Mouse (Mus musculus): Measurements from ENCODE around the gene Kidins220.

The Kidins220 gene

DNA sequence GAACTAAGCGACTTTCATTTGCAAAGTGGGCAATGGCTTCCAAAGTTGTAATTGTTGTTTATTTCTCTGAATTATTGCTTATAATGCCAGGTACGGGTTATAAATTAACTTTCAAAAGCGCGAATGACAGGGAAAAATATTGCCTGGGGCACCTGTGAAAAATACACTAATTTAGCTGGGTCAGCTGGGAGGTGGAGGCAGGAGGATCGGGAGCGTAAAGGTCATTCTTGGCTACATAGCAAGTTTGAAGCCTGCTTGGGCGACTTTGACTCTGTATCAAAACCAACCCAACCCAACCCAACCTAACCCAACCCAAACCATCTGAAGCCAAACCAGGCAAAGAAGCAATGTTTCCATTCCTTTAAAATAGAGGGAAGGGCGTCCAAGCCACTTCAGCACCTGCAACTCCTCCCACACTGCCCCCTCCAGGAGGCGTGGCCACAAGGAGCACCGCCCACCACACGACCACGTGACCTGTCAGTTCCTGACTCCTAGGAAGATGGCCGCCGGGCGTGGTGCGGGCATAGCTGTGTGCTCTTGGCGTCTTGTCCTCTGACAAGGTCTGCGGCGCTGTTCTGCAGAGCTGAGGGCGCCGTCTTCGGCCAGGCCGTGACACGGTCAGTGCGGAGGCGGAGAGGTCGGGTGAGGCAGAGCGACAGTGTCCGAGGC lies at the start of gene Kidins220:
Gene Kidins220, plus strand, starts transcription at position 480 of the 669 bp plus-strand sequence.
- DNase-seq (ENCODE audit: low spot score in 2 of 2): peak; percentile 83 to 94

DNA sequence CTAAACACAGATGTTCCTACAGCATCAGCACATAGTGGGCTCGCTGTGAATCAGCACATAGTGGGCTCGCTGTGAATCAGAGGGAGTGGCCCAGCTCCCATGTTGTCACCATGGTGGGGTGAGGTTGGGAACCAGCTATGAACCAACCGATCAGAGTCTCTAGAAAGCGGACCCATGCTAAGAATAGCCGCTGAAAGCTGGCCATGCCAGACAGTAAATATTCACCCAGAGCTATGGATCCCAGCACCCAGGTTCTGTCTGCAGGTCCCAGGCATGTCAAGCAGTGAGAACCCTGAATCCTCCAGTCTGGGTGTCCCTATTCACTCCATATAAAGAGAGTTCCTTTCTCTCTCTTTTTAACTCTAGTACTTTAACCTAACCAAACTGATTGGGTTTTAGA lies 49.4 kb upstream of the Kidins220 start:
- no peak for DNase-seq (ENCODE audit: low spot score in 2 of 2)

DNA sequence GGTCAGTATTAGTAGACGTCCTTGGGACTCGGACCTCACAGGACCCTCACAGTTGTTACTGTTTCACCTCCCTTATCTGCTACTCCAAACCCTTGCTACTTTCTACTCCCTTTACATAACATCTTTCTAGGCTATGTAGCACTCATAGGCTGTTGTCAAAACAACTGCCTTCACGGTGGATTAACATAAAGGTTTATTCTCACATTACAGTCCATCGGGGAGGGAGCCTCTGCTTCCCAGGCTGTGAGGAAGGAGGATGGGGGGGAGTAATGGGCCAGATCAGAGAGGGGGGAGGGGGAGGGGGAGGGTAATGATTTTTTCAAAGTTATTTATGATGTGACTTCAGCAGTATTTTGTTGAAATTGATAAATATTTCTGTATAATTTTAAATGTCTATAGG lies 49.0 kb upstream of the Kidins220 start:
- DNase-seq (ENCODE audit: low spot score in 2 of 2): no peak

DNA sequence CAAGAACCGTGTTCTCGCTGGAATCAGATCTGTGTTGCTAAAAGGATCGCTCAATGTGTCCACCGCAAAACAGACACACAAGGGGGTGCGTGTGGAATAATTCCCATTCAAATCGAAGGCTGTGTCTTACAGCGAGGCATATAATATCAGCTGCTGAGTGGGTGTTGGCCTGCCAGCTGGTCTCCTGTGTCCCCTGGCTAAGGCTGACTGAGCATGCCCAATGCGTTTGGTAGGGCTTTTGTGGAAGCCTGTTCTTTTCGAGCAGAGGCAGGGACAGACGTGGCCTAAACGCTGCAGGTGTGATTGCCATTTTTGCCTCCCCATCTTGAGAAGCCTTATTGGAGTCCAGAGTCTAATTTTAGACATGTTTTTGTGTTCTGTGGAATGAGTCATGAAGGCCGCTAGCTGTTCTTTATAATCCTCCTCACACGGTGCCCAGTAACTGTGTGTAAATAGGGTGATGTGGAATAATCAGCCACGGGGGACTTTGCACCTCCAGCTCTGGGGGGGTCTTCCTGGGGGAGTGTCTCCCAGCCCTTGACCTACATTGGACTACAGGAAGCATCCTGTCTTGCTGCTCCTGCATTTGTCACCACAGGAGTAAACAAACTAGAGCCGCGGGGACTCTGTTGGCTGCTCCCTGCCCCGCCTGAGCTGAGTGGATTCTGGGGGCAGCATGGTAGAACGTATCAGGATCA lies 46.5 kb upstream of the Kidins220 start:
- DNase-seq (ENCODE audit: low spot score in 2 of 2): peak; percentile 75 to 91

DNA sequence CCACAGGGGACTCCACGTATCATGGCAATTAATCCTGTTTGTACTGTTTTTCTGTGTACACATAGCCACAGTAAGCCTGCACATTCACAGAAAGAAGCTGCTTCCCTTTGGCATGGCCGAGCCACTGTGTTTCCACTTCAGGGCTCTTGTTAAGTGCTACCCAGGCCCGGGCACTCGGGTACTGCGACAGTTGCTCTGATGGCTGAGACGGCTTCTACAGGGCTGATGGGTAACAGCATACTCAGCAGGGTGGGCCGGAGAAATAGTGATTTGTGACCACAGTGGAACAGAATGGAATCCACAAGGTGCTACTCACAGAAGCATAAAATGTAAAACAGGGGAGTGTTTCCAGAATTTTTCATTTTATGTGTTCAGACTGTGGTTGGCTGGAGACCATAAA lies 45.7 kb upstream of the Kidins220 start:
- DNase-seq (ENCODE audit: low spot score in 2 of 2): no peak

DNA sequence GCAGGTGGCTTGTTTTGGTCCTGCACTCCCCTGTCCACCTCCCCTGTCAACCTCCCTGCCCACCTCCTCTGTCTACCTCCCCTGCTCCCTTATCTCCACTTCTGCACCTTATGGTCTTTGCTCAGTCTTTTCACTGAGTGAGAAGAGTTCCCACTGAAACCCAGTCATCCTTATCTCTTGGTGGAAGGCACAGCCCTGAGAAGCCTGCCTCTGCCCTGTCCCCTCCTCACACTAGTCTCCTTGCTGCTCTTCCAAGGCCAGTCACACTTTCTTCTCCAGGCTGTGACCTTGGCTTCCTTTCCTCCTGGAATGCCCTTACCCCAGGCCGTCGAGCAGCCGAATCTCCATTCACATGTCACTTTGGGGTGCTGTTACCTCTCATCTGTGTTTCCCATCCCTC lies 44.0 kb upstream of the Kidins220 start:
- DNase-seq (ENCODE audit: low spot score in 2 of 2): no peak

DNA sequence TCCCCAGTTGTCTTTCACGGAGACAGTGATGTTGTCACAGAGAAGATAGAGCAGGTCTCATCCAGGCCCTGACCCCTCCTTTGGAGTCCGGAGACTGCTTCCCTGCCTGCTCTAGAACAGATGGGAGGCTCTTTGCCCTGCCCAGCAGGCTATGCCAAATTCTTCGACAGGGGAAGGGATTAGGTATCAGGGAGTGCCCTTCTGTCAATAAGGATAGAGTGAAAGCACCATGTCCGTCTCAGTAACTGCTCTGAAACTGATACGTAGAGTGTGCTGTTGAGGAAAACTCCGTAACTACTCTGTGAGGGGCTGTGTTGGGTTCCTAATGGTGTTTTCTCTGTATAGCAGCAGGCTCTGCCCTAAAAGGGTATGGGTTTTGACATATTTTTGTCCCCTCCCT lies 42.6 kb upstream of the Kidins220 start:
- DNase-seq (ENCODE audit: low spot score in 2 of 2): no peak

DNA sequence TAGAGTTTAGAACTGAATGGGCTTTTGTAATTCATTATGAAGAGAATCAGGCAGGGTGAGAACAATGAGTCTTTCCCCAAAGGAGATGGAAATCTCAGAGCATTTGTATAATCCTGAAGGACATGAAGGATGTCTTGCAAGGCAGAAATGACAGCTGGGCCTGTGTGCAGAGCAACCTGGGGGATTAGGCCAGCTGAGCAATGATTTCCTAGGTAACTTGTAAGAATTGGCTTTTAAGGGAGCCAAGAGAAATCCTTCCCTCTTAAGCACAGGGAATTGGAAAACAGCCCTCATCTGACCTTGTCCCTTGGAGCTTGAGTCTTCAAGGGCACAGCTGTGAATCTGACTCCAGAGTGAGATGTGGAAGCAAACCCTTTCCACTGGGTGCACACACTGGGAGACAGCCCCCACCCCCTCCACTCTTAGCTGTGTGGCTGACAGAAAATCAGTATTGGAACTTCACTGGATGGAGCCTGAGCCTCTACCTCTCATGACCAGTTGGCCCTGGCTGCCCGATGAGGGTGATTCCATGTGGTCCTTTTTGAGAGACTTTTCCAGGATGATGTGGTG lies 41.4 kb upstream of the Kidins220 start:
- DNase-seq (ENCODE audit: low spot score in 2 of 2): no peak

DNA sequence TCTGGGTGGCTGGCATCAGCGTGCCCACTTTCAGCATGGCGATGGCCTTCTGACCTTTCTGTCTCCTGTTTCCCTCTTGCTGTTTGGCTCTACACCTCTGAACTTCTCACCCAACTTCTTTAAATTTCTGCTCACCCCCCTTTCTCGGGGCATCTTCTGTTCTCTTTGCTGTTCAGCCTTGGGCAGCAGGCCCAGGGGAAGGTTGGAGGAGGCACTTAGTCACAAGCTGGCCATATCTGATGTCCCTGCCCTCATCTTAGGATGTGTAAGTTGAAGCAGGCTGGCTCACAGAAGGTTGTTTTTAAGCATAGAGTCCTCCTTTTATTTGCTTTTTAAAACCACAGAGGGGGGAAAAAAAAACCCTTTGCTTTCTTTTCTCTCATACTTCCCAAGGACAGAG lies 40.7 kb upstream of the Kidins220 start:
- no peak for DNase-seq (ENCODE audit: low spot score in 2 of 2)

DNA sequence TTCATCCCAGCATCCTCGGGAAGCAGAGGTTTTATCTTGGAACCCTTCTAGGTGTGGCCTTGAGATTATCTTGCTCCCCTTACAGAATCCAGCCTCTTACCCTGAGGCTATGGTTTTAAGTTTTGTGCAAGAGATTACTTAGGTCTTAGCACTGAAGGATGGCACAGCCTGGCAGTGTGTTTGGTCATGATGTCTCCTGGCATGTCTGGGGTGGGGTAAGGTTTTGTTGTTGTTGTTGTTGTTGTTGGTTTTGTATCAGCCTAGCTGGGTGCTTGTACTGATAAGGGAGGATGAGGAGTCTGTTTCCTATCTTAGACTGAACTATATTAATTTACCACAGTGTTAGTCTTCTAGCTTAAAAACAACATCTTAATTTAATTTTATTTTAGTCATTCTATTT lies 38.4 kb upstream of the Kidins220 start:
- DNase-seq (ENCODE audit: low spot score in 2 of 2): no peak

DNA sequence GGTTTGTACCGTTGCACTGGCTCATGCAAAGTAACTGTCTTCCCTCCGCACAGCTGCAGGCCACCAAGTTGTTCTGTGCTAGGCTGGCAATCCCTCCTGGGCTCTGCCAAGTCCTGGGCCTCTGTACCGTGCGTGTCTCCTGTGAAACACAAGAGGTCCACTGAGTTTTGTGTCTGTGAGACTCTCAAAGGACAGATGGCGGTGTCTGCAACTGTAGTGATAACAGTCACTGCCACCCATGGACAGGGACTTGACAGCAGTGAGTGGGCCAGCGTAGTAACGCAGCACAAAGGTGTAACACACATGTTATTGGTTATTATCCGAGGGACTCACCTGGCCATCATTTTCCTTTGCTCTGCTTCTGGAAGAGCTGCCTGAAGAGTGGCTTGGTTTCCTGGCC lies 35.4 kb upstream of the Kidins220 start:
- no peak for DNase-seq (ENCODE audit: low spot score in 2 of 2)

DNA sequence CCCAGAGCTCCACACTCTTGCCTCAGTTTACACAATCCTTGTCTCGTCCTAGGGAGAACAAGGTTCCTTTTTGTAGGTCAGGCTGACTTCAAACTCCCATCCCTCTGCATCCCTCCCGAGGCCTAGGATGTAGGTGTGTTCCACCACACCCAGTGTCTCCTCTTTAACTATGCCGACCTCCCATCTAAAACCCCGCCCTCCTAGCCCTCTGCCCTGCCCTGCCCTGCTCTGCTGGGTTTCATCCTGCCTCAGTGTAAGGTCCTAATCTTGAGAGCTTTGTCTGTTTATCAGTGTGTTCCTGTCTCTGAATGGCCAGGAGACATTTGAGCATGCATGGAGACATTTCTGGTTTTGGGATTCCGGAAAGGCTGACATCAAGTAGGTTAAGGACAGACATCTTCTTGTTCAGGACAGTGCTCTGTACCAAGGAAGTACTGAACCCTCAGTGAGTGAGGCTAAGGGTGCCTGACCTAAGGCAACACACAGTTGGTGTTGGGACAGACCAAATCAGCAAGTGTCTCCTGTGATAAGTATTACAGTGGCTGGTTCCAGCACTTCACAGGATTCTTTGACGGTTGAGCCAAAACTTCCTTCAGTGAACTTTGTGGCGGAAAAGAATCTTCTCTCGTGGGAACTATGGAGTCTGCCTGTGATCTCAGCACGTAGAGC lies 32.0 kb upstream of the Kidins220 start:
- DNase-seq (ENCODE audit: low spot score in 2 of 2): no peak

DNA sequence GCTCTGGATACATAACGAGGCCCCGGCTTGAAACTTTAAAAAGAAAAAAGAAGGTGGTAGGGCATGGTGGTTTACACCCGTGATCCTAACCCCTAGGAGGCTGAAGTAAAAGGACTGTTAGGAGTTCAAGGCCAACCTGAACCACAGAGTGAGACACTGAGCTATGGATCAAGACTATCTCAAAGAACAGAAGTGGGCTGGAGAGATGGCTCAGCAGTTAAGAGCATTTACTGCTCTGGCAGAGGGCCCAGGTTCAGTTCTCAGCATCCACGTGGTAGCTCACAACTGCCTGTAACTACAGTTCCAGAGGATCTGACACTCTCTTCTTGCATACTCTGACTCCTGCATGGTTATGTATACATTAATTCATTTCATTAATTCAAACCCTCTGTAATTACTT lies 31.3 kb upstream of the Kidins220 start:
- no peak for DNase-seq (ENCODE audit: low spot score in 2 of 2)

DNA sequence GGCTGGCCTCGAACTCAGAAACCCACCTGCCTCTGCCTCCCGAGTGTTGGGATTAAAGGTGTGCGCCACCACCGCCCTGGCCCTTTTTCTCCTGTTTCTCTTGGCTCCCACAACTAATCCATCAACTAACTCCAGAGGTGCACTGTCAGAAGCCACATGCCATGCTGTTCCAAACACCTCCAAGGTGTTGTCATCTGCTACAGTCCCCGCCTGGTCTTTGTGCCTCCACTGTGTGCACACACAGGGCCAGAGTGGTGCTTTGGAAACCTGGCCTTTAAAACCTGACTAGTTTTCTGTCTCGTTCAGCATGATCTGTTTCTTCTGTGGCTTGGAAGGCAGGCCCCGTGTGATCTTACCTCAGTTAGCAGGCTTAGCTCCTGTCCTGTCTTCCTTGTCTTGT lies 30.1 kb upstream of the Kidins220 start:
- DNase-seq (ENCODE audit: low spot score in 2 of 2): no peak

DNA sequence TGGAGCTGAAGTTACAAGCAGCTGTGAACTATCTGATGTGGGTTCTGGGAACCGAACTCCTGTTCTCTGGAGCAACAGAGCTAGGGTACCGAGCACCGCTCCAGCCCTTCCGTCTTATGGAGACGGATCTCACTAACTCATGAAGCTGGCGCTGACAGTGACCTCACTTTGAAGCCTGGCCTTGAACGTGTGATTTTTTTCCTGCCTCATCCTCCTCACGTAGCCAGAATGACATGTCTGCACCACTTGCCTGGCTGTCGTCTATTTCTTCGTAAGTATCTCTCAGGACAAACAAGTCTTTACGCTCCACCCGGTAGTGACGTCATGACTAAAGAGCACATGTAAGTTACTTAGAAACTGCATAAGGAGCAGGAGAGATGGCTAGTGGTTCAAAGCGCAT lies 27.7 kb upstream of the Kidins220 start:
- no peak for DNase-seq (ENCODE audit: low spot score in 2 of 2)

DNA sequence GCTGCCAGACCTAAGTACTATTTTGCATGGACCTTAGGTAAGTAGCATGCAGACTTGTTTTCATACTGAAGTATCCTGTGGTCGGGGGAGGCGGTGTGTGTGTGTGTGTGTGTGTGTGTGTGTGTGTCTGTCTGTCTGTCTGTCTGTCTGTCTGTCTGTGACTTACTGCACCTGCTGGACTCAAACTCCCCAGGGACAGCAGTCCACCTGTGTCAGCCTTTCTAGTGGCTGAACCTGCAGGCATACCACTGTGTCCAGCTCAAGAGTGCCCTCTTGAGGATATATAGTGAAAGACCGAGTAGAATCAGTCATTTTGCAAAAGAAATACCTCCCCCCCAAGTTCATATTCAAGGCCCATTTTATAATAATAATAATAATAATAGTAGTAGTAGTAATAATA lies 26.4 kb upstream of the Kidins220 start:
- peak in 1 of 2 experiments; percentile 44 for DNase-seq (ENCODE audit: low spot score in 2 of 2)

DNA sequence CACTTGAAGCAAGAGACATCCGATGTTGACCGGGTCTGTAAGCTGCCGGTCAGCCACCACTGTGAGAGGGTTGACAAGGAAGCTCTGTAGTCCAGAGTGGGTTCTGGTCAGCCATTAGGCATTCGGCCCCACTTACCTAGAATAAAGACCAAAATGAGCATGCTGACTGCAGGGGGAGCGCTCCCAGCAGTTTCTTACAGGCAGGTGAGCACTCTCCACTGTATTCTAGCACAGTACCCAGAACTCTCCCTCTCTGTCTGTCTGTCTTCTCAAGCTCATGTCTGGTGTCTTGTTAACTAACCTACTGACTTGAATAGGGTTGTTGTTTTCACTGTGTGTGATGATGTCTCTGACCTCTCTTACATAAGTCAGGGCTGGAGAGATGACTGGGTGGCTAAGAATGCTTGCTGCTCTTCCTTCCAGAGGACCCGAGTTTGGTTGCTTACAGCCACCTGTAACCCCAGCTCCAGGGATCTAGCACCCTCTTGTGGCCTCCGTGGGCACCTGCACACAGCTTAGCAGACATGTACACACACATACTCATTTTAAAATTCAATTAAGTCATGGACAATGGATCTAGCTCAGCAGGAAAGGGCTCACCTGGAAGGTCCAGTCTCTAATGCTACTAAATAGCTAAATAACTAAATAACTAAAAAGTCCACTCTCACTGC lies 24.2 kb upstream of the Kidins220 start:
- no peak for DNase-seq (ENCODE audit: low spot score in 2 of 2)

DNA sequence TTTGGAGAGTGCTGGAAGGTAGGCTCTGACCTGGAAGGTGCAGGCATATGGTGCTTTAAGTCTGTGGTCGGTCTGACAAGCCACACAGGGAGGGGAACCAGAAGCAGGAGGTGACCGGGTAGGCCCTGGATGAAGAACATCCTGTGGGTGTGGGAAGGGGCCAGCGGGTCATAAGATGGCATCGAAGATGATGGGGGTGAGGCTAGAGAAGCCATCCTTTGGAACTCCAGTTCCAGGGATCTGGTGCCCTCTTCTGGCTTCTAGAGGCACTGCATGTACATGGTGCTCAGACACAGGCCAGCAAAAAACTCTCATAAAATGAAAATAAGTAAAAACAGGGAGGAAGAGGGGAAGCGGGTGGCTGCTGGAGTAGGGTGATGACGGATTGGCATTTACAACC lies 22.6 kb upstream of the Kidins220 start:
- DNase-seq (ENCODE audit: low spot score in 2 of 2): peak in 1 of 2 experiments; percentile 50

DNA sequence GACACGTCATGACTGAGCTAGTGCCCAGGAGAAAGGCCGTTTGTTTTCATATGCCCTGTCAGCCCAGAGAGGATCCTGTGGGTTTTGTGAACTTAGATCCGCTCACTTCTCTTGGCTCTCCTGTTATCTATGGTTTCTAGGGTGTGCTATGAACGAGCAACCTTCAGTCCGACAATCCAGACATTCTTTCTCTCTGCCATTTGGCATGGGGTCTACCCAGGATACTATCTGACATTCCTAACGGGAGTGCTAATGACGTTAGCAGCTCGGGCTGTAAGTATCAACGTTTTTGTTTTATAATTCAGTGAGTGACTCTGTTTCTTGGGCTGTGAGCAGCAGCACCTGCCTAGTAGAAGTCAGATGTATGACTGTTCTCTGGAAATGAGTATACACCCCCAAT lies 19.6 kb upstream of the Kidins220 start:
- no peak for DNase-seq (ENCODE audit: low spot score in 2 of 2)

DNA sequence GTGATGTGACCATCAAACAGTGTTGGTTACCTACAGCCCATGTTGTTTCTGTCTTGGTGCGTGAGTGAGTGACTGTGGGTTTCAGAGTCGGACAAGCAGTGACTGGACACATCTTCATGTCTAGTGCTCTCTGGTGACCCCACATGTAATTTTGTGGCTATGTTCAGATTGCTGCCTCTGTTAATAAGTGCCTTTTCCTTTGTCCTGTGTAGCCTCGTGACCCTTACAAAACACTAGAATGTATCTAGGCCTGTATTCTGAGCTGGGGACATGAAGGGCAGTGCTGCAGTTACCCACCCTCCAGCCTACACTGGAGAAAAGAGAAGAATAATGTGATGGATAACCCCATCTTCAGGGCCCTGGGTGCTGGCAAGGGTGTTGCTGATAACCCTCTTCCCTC lies 16.2 kb upstream of the Kidins220 start:
- no peak for DNase-seq (ENCODE audit: low spot score in 2 of 2)

DNA sequence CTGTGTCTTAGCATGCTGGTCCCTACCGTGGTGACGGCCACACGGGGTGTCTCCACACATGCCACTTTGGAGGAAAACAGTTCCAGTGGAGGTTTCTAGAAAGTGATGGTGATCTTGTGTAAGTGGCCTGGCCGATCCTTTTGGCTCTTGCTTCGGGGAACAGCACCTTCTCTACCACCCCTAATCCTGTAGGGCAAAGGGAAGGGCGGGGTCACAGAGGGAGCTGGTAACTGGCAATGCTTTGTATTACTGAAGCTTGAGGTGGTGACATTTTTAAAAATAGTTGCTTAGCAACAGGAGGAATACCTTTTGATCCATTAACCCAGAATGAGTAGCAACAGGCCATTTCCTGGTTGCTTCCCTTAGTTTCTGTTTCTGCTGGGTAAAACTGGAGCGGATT lies 12.9 kb upstream of the Kidins220 start:
- no peak for DNase-seq (ENCODE audit: low spot score in 2 of 2)

DNA sequence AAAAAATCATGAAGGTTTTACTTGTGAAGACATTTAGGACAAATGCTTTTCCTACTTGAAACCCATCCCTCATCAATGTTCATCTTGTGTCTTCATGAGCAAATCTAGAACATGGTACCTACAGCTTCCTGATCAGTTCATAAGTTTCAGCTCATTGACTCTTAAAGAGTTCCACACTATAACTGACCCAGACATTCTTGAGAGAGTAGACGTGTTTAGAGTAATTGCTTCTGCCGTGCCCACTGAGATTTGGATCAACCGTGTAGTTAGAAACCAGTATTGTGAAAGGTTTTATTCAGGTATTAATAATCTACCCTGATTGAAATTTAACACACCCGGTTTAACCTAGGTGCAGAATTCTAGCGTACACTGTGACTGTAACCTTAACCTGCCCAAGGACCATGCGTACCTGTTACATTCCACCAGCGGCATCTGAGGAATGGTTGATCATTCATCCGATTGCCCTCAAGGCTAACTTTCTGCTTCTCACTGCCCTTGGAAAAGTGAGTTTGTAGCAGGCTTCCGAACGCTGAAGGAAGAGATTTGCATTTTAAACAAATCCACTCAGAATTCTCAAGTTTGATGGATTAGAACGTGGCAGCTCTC lies 12.3 kb upstream of the Kidins220 start:
- DNase-seq (ENCODE audit: low spot score in 2 of 2): no peak

Data from left cerebral cortex, adult 9 months (tissue).